Mouse (Mus musculus): ENCODE measurements around the gene Hcls1.

DNA sequence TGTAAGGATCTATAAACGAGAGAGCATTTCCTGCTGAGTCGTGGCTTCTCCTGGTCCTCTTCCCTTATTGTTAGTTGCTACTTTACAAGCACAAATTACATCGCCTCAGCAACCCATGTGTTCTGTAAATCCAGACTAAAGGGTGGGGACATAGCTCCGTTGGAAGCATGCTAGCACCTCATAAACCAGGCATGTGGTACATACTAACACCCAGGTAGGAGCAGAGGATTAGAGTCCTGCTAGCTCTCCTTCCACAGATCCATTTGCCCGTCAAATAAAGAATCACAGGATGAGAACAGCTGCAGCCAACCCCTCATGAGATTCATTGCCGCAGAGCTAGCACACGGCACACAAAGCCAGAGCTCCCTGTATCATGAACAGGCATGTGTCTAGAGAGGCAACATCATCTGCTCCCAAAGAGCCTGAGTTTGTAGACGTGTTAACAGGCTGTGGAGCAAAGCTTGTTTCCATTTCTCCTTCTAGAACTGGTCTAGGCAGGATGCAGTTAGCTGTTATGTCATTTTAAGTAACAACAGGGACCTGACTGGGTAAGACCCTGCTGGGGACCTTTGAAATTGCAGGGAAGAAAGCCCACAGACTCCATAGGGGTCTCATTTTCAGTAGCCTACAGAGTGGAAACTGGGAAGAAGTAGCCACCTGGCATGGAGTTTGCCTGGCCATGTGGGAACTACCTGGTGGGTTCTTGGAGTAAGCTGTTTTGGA lies 15.0 kb downstream of the Hcls1 start:
- TF ChIP-seq POLR2A (IDR thresholded peaks at IDR 0.05; ENCODE audit: borderline replicate concordance, control insufficient read depth, low read depth, low read length) (no peak), CTCF (IDR thresholded peaks at IDR 0.05; ENCODE audit: control insufficient read depth, insufficient read depth, low read length) (no peak)

Data from bone marrow, adult 2 months (tissue).